Mouse (Mus musculus): ENCODE results near the gene Ptbp3. TPM values are rescaled to one million over a fixed set of nuclear protein-coding genes. Genes with fewer than 3 reads are reported as not detected.

The Ptbp3 gene
- 48.0 and 57.1 TPM in 2 replicates for polyA plus RNA-seq (2012; rRNA removed)

GRCm38 (mm10) chr4:59549175-59549976 is at the start of gene Ptbp3:
Gene Ptbp3, minus strand, starts transcription at chr4:59549364.

GRCm38 (mm10) chr4:59581314-59582185 is 32.4 kb upstream of the Ptbp3 start, which contains the start of gene Hsdl2:
Gene Hsdl2, plus strand, starts transcription at chr4:59581563.

GRCm38 (mm10) chr4:59437990-59438854 is 110.9 kb downstream of the Ptbp3 start, which contains the start of gene Susd1:
Gene Susd1, minus strand, starts transcription at chr4:59438633.

Other genes with a start within 250 kb of the Ptbp3 start
- gene Susd1, start 110.7 kb downstream of the Ptbp3 start, polyA plus RNA-seq (2012; rRNA removed), result 11.9 and 16.0 TPM in 2 replicates
- gene Hsdl2, start 32.2 kb upstream of the Ptbp3 start, polyA plus RNA-seq (2012; rRNA removed), result 11.6 and 14.7 TPM in 2 replicates
- gene E130308A19Rik, start 76.8 kb upstream of the Ptbp3 start, polyA plus RNA-seq (2012; rRNA removed), result 7.6 and 9.7 TPM in 2 replicates